Mouse (Mus musculus): ENCODE results near the gene Efcab11. TPM values are rescaled to one million over a fixed set of nuclear protein-coding genes. Genes with fewer than 3 reads are reported as not detected.

Gene Efcab11
- polyA plus RNA-seq, 1 experiment from 2014 or later = 4.0 TPM

- H3K9me3 ChIP-seq (replicated peaks; ENCODE audit: control insufficient read depth, low read length, poor library complexity, severe bottlenecking) = no peaks in the 10 kb centered on the region
- no peak overlapping the region for H3K4me2 ChIP-seq (ENCODE audit: low read length)
- H3K4me1 ChIP-seq (ENCODE audit: control insufficient read depth, insufficient read depth, low read length) = peaks cover 6% of the 10 kb centered on the region
- H3K27ac ChIP-seq (ENCODE audit: low read length) = no peak overlapping the region
- WGBS = 53% methylated on average over 2 of the region's 2 CpGs
- no peak overlapping the region for H3K4me3 ChIP-seq (ENCODE audit: low read depth, low read length)
- H3K9ac ChIP-seq (ENCODE audit: low read depth, low read length) = no peak overlapping the region
- no peak for ATAC-seq
- H3K36me3 ChIP-seq (ENCODE audit: control insufficient read depth, insufficient read depth, low read length) = no peaks in the 10 kb centered on the region
- H3K27me3 ChIP-seq (ENCODE audit: control insufficient read depth, insufficient read depth, low read depth, low read length) = no peaks in the 10 kb centered on the region
These were observed 88.3 kb downstream of the Efcab11 start for GRCm38 (mm10) chr12:99795921-99796320.

GRCm38 (mm10) chr12:99794792-99795620 lies 89.2 kb downstream of the Efcab11 start:
- Histone ChIP-seq H3K4me1 (ENCODE audit: control insufficient read depth, insufficient read depth, low read length) (peaks cover 6% of the 10 kb centered on the region), H3K36me3 (ENCODE audit: control insufficient read depth, insufficient read depth, low read length) (no peaks in the 10 kb centered on the region), H3K4me2 (ENCODE audit: low read length) (no peak overlapping the region), H3K27me3 (ENCODE audit: control insufficient read depth, insufficient read depth, low read depth, low read length) (no peaks in the 10 kb centered on the region), H3K4me3 (ENCODE audit: low read depth, low read length) (no peak overlapping the region), H3K27ac (ENCODE audit: low read length) (no peak overlapping the region), H3K9ac (ENCODE audit: low read depth, low read length) (no peak overlapping the region), H3K9me3 (replicated peaks; ENCODE audit: control insufficient read depth, low read length, poor library complexity, severe bottlenecking) (no peaks in the 10 kb centered on the region)
- WGBS = 75% methylated on average over 7 of the region's 7 CpGs
- no peak for ATAC-seq

GRCm38 (mm10) chr12:99794158-99794515 lies 90.1 kb downstream of the Efcab11 start:
- no peak overlapping the region for H3K9ac ChIP-seq (ENCODE audit: low read depth, low read length)
- 70% methylated on average over 4 of the region's 4 CpGs for WGBS
- ATAC-seq = no peak

GRCm38 (mm10) chr12:99793465-99794157 lies 90.6 kb downstream of the Efcab11 start:
- no peak overlapping the region for H3K4me2 ChIP-seq (ENCODE audit: low read length)
- no peak overlapping the region for H3K27ac ChIP-seq (ENCODE audit: low read length)
- no peak overlapping the region for H3K4me3 ChIP-seq (ENCODE audit: low read depth, low read length)
- H3K36me3 ChIP-seq (ENCODE audit: control insufficient read depth, insufficient read depth, low read length) = no peaks in the 10 kb centered on the region
- 50% methylated on average over 10 of the region's 10 CpGs for WGBS
- H3K9me3 ChIP-seq (replicated peaks; ENCODE audit: control insufficient read depth, low read length, poor library complexity, severe bottlenecking) = no peaks in the 10 kb centered on the region
- ATAC-seq = peak; percentile 36; the same call in 1 of the 2 replicates
- H3K9ac ChIP-seq (ENCODE audit: low read depth, low read length) = no peak overlapping the region
- H3K27me3 ChIP-seq (ENCODE audit: control insufficient read depth, insufficient read depth, low read depth, low read length) = no peaks in the 10 kb centered on the region
- peaks cover 6% of the 10 kb centered on the region for H3K4me1 ChIP-seq (ENCODE audit: control insufficient read depth, insufficient read depth, low read length)

More at GRCm38 (mm10) chr12:99794158-99794515, 90.1 kb downstream of the Efcab11 start:
- H3K4me1 ChIP-seq (ENCODE audit: control insufficient read depth, insufficient read depth, low read length) = peaks cover 6% of the 10 kb centered on the region
- H3K27ac ChIP-seq (ENCODE audit: low read length) = no peak overlapping the region
- H3K4me2 ChIP-seq (ENCODE audit: low read length) = no peak overlapping the region
- no peaks in the 10 kb centered on the region for H3K9me3 ChIP-seq (replicated peaks; ENCODE audit: control insufficient read depth, low read length, poor library complexity, severe bottlenecking)
- H3K4me3 ChIP-seq (ENCODE audit: low read depth, low read length) = no peak overlapping the region
- H3K27me3 ChIP-seq (ENCODE audit: control insufficient read depth, insufficient read depth, low read depth, low read length) = no peaks in the 10 kb centered on the region
- H3K36me3 ChIP-seq (ENCODE audit: control insufficient read depth, insufficient read depth, low read length) = no peaks in the 10 kb centered on the region

DNA sequence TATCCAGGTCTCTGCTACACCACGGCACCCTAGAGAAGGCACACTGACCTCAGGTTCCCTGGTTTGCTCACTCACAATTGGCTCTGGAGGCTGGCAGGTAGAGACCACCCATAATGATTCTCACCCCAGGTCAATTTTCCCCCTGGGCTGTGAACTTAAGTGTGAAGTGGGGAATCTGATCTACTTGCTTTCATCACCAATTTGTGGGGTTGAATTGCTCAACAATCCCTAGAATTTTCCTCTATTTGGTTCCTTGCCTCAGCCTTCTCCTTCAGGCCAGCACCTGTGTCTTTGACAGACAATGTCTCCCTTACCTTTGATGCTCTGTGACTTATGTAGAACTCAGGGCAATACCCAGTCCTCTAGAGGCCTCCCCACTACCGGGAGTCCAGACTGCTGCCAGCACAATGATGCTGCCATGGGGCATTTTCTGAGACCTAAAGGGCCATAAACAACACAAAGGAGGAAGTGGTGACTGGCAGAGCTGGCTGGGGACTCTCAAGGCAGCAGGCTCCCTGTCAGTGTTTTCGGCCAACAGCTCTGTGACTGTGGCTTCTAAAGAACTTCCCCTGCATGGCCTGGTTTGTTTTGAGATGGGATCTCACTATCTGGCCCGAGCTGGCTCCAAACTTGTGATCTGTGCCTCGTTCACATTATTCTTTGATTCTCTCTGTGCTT lies 94.8 kb downstream of the Efcab11 start:
- H3K4me1 ChIP-seq (ENCODE audit: control insufficient read depth, insufficient read depth, low read length) = peaks cover 3% of the 10 kb centered on the region; the same call in 1 of the 2 replicates
- H3K27me3 ChIP-seq (ENCODE audit: control insufficient read depth, insufficient read depth, low read depth, low read length) = no peaks in the 10 kb centered on the region
- H3K4me3 ChIP-seq (ENCODE audit: low read depth, low read length) = no peak overlapping the region
- H3K4me2 ChIP-seq (ENCODE audit: low read length) = no peak overlapping the region
- ATAC-seq = no peak
- 76% methylated on average over 5 of the region's 5 CpGs for WGBS
- H3K9ac ChIP-seq (ENCODE audit: low read depth, low read length) = no peak overlapping the region
- no peak overlapping the region for H3K27ac ChIP-seq (ENCODE audit: low read length)
- no peaks in the 10 kb centered on the region for H3K36me3 ChIP-seq (ENCODE audit: control insufficient read depth, insufficient read depth, low read length)
- no peaks in the 10 kb centered on the region for H3K9me3 ChIP-seq (replicated peaks; ENCODE audit: control insufficient read depth, low read length, poor library complexity, severe bottlenecking)

DNA sequence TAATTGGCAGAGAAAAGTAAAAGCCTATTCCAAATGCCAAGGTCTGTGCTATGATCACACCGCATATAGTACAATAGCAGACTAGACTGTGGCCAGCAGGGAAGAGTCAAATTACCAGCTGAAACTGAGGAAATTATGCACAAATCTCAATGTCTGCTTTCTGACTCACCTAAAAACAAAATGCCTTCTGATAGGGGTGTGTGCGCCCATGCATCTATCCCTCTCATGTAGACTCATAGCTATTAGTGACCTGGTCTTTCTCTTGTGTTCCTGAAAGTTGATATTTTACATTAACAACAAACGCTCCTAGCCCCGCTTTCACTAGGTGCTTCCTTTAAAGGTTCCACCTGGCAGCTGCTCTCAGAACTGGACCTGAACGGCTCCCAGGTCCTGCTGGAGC lies 102.5 kb downstream of the Efcab11 start:
- H3K27me3 ChIP-seq (ENCODE audit: control insufficient read depth, insufficient read depth, low read depth, low read length) = no peaks in the 10 kb centered on the region
- H3K9me3 ChIP-seq (replicated peaks; ENCODE audit: control insufficient read depth, low read length, poor library complexity, severe bottlenecking) = no peaks in the 10 kb centered on the region
- H3K36me3 ChIP-seq (ENCODE audit: control insufficient read depth, insufficient read depth, low read length) = no peaks in the 10 kb centered on the region
- ATAC-seq = no peak
- H3K4me1 ChIP-seq (ENCODE audit: control insufficient read depth, insufficient read depth, low read length) = no peaks in the 10 kb centered on the region
- WGBS = 94% methylated on average over 5 of the region's 5 CpGs
- H3K4me3 ChIP-seq (ENCODE audit: low read depth, low read length) = no peak overlapping the region
- no peak overlapping the region for H3K4me2 ChIP-seq (ENCODE audit: low read length)
- no peak overlapping the region for H3K27ac ChIP-seq (ENCODE audit: low read length)
- H3K9ac ChIP-seq (ENCODE audit: low read depth, low read length) = no peak overlapping the region

DNA sequence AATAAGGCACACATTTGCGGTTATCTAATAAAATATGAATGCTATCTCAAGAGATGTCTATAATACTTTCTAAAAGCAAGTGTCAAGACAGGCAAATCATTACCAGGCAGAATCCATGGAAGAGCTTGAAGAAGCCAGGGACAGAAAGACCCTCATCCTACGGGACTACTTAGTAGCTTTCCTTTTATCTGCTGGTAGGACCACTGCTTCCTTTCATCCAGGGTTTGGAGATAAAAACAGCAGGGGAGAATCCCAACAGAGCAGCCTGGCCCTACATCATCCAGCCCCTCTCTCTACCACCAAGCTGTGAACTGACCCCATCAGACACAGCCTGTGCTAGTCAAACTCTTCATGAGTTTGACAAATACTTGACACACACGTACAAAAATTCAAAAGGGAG lies 103.8 kb downstream of the Efcab11 start:
- Histone ChIP-seq H3K9me3 (replicated peaks; ENCODE audit: control insufficient read depth, low read length, poor library complexity, severe bottlenecking) (no peaks in the 10 kb centered on the region), H3K27me3 (ENCODE audit: control insufficient read depth, insufficient read depth, low read depth, low read length) (no peaks in the 10 kb centered on the region), H3K4me2 (ENCODE audit: low read length) (no peak overlapping the region), H3K27ac (ENCODE audit: low read length) (no peak overlapping the region), H3K36me3 (ENCODE audit: control insufficient read depth, insufficient read depth, low read length) (no peaks in the 10 kb centered on the region), H3K9ac (ENCODE audit: low read depth, low read length) (no peak overlapping the region), H3K4me1 (ENCODE audit: control insufficient read depth, insufficient read depth, low read length) (no peaks in the 10 kb centered on the region; the same call in none of the 2 replicates), H3K4me3 (ENCODE audit: low read depth, low read length) (no peak overlapping the region)
- WGBS = 66% methylated on average over 3 of the region's 3 CpGs
- no peak for ATAC-seq

- Histone ChIP-seq H3K9ac (ENCODE audit: low read depth, low read length) (no peak overlapping the region), H3K4me1 (ENCODE audit: control insufficient read depth, insufficient read depth, low read length) (no peaks in the 10 kb centered on the region; the same call in none of the 2 replicates), H3K9me3 (replicated peaks; ENCODE audit: control insufficient read depth, low read length, poor library complexity, severe bottlenecking) (no peaks in the 10 kb centered on the region), H3K4me3 (ENCODE audit: low read depth, low read length) (no peak overlapping the region), H3K36me3 (ENCODE audit: control insufficient read depth, insufficient read depth, low read length) (no peaks in the 10 kb centered on the region), H3K4me2 (ENCODE audit: low read length) (no peak overlapping the region), H3K27me3 (ENCODE audit: control insufficient read depth, insufficient read depth, low read depth, low read length) (no peaks in the 10 kb centered on the region), H3K27ac (ENCODE audit: low read length) (no peak overlapping the region)
- ATAC-seq = no peak
- 48% methylated on average over 7 of the region's 7 CpGs for WGBS
These were observed 104.3 kb downstream of the Efcab11 start for GRCm38 (mm10) chr12:99779908-99780307.

All from midbrain, embryonic 16.5 days (tissue).